In genomic region chr19:10040866-10041387, GRCm38 (mm10) we compare ENCODE assay signal across 8 mouse cellular contexts. TPM values are rescaled to one million over a fixed set of nuclear protein-coding genes. Genes with fewer than 3 reads are reported as not detected.
A peak's percentile ranks its signal among the peaks of the same experiment; 100 is the strongest.
DNase-seq lines count a peak whose midpoint lies in the region; ATAC-seq and TF ChIP-seq lines count a peak whose summit lies in the region.

No protein-coding gene starts in this region.

- H3K4me1 ChIP-seq in heart, embryonic 12.5 days (replicated peaks), result peaks cover 70% of the 10 kb centered on the region
- H3K4me1 ChIP-seq in bone marrow macrophage, adult 2 months (ENCODE audit: control insufficient read depth, insufficient read depth, low read length), result peaks cover 18% of the 10 kb centered on the region
- peaks cover 4% of the 10 kb centered on the region; the same call in 1 of the 2 replicates for H3K4me1 ChIP-seq in forebrain, embryonic 11.5 days (replicated peaks; ENCODE audit: control insufficient read depth, insufficient read depth, low read length)
- H3K4me1 ChIP-seq in liver, embryonic 14.5 days (replicated peaks; ENCODE audit: control insufficient read depth in 2 of 2, insufficient read depth in 2 of 2, low read length in 1 of 2), result peaks cover 12 to 35% of the 10 kb centered on the region in 2 experiments

- no peak for ATAC-seq in heart, embryonic 12.5 days (ENCODE audit: insufficient number of reproducible peaks, low FRiP score)
- ATAC-seq in forebrain, embryonic 11.5 days (replicated peaks; ENCODE audit: low FRiP score), result peak; percentile 4; the same call in 1 of the 2 replicates
- ATAC-seq in liver, embryonic 14.5 days (ENCODE audit: insufficient read depth), result no peak

- H3K27ac ChIP-seq in heart, embryonic 12.5 days (ENCODE audit: poor library complexity, severe bottlenecking), result peak overlapping the region; percentile 88
- no peak overlapping the region for H3K27ac ChIP-seq in bone marrow macrophage, adult 2 months (ENCODE audit: insufficient read depth, low read depth, low read length)
- no peak overlapping the region for H3K27ac ChIP-seq in forebrain, embryonic 11.5 days (ENCODE audit: low read depth, low read length)
- H3K27ac ChIP-seq in liver, embryonic 14.5 days, result no peak overlapping the region

- DNase-seq in heart, adult 18-20 months, result no peak
- DNase-seq in forebrain, embryonic 11.5 days (ENCODE audit: low spot score), result no peak
- DNase-seq in liver, embryonic 14.5 days (ENCODE audit: low read depth in 3 of 3, low spot score in 3 of 3), result no peak
- no peak for DNase-seq in adrenal gland, adult 18-20 months (ENCODE audit: low spot score in 2 of 2)
- DNase-seq in left cerebral cortex, adult 8-10 months (ENCODE audit: low spot score in 2 of 2), result no peak
- no peak for DNase-seq in adipocyte (ENCODE audit: low spot score)

- H3K4me3 ChIP-seq in heart, embryonic 12.5 days, result peak overlapping the region; percentile 75
- peak overlapping the region; percentile 57 for H3K4me3 ChIP-seq in bone marrow macrophage, adult 2 months (ENCODE audit: insufficient read depth, low read length)
- peak overlapping the region; percentile 59 for H3K4me3 ChIP-seq in forebrain, embryonic 11.5 days (ENCODE audit: low read depth, low read length)
- H3K4me3 ChIP-seq in liver, embryonic 14.5 days (ENCODE audit: insufficient read depth in 1 of 2, low read depth in 2 of 2, low read length in 2 of 2), result peak overlapping the region in 1 of 2 experiments; percentile 63; a peak in 2 of 4 replicates

- WGBS in heart, embryonic 12.5 days, result 10% methylated on average over 20 of the region's 20 CpGs
- 4% methylated on average over 20 of the region's 20 CpGs for WGBS in forebrain, embryonic 11.5 days
- 13% methylated on average over 20 of the region's 20 CpGs for WGBS in liver, embryonic 14.5 days (ENCODE audit: insufficient replicate concordance)

- TF ChIP-seq POLR2A in bone marrow macrophage, adult 2 months (IDR thresholded peaks at IDR 0.05; ENCODE audit: borderline replicate concordance, low read depth, low read length), result no peak

- TF ChIP-seq CTCF in bone marrow macrophage, adult 2 months (IDR thresholded peaks at IDR 0.05; ENCODE audit: low read depth, low read length), result no peak
- TF ChIP-seq CTCF in liver, embryonic 14.5 days (IDR thresholded peaks at IDR 0.05; ENCODE audit: low read depth), result no peak

- no peaks in the 10 kb centered on the region for H3K36me3 ChIP-seq in heart, embryonic 12.5 days
- H3K36me3 ChIP-seq in forebrain, embryonic 11.5 days (ENCODE audit: control insufficient read depth, insufficient read depth, low read length), result no peaks in the 10 kb centered on the region
- H3K36me3 ChIP-seq in liver, embryonic 14.5 days (replicated peaks; ENCODE audit: control insufficient read depth, insufficient read depth, low read depth), result peaks cover 22% of the 10 kb centered on the region

- no peak for TF ChIP-seq EP300 in liver, embryonic 14.5 days (IDR thresholded peaks at IDR 0.05; ENCODE audit: low read depth)

- peak overlapping the region; percentile 89 for H3K4me2 ChIP-seq in heart, embryonic 12.5 days
- peak overlapping the region; percentile 98 for H3K4me2 ChIP-seq in forebrain, embryonic 11.5 days (ENCODE audit: low read depth, low read length, severe bottlenecking)
- H3K4me2 ChIP-seq in liver, embryonic 14.5 days (ENCODE audit: low read depth), result peak overlapping the region; percentile 87

- H3K9ac ChIP-seq in heart, embryonic 12.5 days, result peak overlapping the region; percentile 90; the same call in 1 of the 2 replicates
- peak overlapping the region; percentile 63 for H3K9ac ChIP-seq in forebrain, embryonic 11.5 days (ENCODE audit: low read length)
- H3K9ac ChIP-seq in liver, embryonic 14.5 days (replicated peaks), result no peak overlapping the region

- no peaks in the 10 kb centered on the region for H3K9me3 ChIP-seq in heart, embryonic 12.5 days (replicated peaks)
- H3K9me3 ChIP-seq in forebrain, embryonic 11.5 days (ENCODE audit: control insufficient read depth, low read length), result no peaks in the 10 kb centered on the region
- H3K9me3 ChIP-seq in liver, embryonic 14.5 days (ENCODE audit: control insufficient read depth, low read length), result no peaks in the 10 kb centered on the region

- no peaks in the 10 kb centered on the region for H3K27me3 ChIP-seq in heart, embryonic 12.5 days (replicated peaks)
- no peaks in the 10 kb centered on the region for H3K27me3 ChIP-seq in forebrain, embryonic 11.5 days (ENCODE audit: control insufficient read depth, insufficient read depth, low read length)
- no peaks in the 10 kb centered on the region; the same call in 1 of the 2 replicates for H3K27me3 ChIP-seq in liver, embryonic 14.5 days (ENCODE audit: control insufficient read depth, insufficient read depth, low read length)

RNA-seq across cellular contexts. Expression of gene Fads3, which starts 0.4 kb away (rescaled TPM):
- polyA plus RNA-seq in heart, embryonic 12.5 days (2016; fragmentation: Nextera tagmentation; extraction: Ambion mirVana), result 40.7 and 45.2 TPM in 2 replicates
- 10 to 100 TPM; 31.8 to 34.9 TPM for total RNA-seq in heart, adult 18-20 months (2021)
- 4.6 and 6.5 TPM in 2 replicates for polyA plus RNA-seq in bone marrow macrophage, adult 2 months (2012; ENCODE audit: insufficient read depth, insufficient read length, missing spikeins)
- 5.9 and 6.1 TPM in 2 replicates for polyA plus RNA-seq in forebrain, embryonic 11.5 days (2014; fragmentation: Nextera tagmentation; extraction: Ambion mirVana)
- 8.2 and 8.3 TPM in 2 replicates for polyA plus RNA-seq in liver, embryonic 14.5 days (2012; rRNA removed)
- polyA plus RNA-seq in liver, embryonic 14.5 days (2014; fragmentation: Nextera tagmentation; extraction: Ambion mirVana), result 4.4 and 5.1 TPM in 2 replicates
- 10 to 100 TPM; 10.3 to 54.2 TPM for total RNA-seq in adrenal gland, adult 18-20 months (2021)
- total RNA-seq in left cerebral cortex, adult 8-10 months (2022), result 10 to 100 TPM; 25.9 to 28.5 (median 27.1) TPM

RNA-seq across cellular contexts. Expression of gene Rab3il1, which starts 39.5 kb away (rescaled TPM):
- 38.0 and 39.7 TPM in 2 replicates for polyA plus RNA-seq in heart, embryonic 12.5 days (2016; fragmentation: Nextera tagmentation; extraction: Ambion mirVana)
- total RNA-seq in heart, adult 18-20 months (2021), result 1 to 10 TPM; 6.6 to 6.8 TPM
- 156 and 178 TPM in 2 replicates for polyA plus RNA-seq in bone marrow macrophage, adult 2 months (2012; ENCODE audit: insufficient read depth, insufficient read length, missing spikeins)
- polyA plus RNA-seq in forebrain, embryonic 11.5 days (2014; fragmentation: Nextera tagmentation; extraction: Ambion mirVana), result 34.5 and 35.1 TPM in 2 replicates
- polyA plus RNA-seq in liver, embryonic 14.5 days (2012; rRNA removed), result 116 and 122 TPM in 2 replicates
- polyA plus RNA-seq in liver, embryonic 14.5 days (2014; fragmentation: Nextera tagmentation; extraction: Ambion mirVana), result 240 and 255 TPM in 2 replicates
- total RNA-seq in adrenal gland, adult 18-20 months (2021), result 1 to 10 TPM; 3.6 to 5.9 TPM
- total RNA-seq in left cerebral cortex, adult 8-10 months (2022), result 10 to 100 TPM in 2 of 4 experiments, 1 to 10 TPM in 2; 9.2 to 12.7 (median 11.1) TPM

RNA-seq across cellular contexts. Expression of gene Best1, which starts 39.5 kb away (rescaled TPM):
- polyA plus RNA-seq in heart, embryonic 12.5 days (2016; fragmentation: Nextera tagmentation; extraction: Ambion mirVana), result 0.32 and 0.34 TPM in 2 replicates
- under 1 TPM; 0.12 to 0.13 TPM for total RNA-seq in heart, adult 18-20 months (2021)
- polyA plus RNA-seq in bone marrow macrophage, adult 2 months (2012; ENCODE audit: insufficient read depth, insufficient read length, missing spikeins), result 0.44 and 2.3 TPM in 2 replicates
- polyA plus RNA-seq in forebrain, embryonic 11.5 days (2014; fragmentation: Nextera tagmentation; extraction: Ambion mirVana), result 0.92 and 1.5 TPM in 2 replicates
- polyA plus RNA-seq in liver, embryonic 14.5 days (2012; rRNA removed), result 0.08 TPM in 1 of 2 replicates, not detected in the other
- 0.09 and 0.10 TPM in 2 replicates for polyA plus RNA-seq in liver, embryonic 14.5 days (2014; fragmentation: Nextera tagmentation; extraction: Ambion mirVana)
- under 1 TPM; 0.22 to 0.30 TPM for total RNA-seq in adrenal gland, adult 18-20 months (2021)
- total RNA-seq in left cerebral cortex, adult 8-10 months (2022), result 1 to 10 TPM; 1.1 to 2.3 (median 1.2) TPM
